Mouse (Mus musculus) erythroid progenitor cell, adult 5-6 weeks (primary cell): Measurements from ENCODE around the gene Cant1. TPM values are rescaled to one million over a fixed set of nuclear protein-coding genes. Genes with fewer than 3 reads are reported as not detected.

ENCODE experiments used
- total RNA-seq, 2 experiments: library from RNA; stranded (forward) in 1 of 2; stranded (reverse) in 1 of 2; fragments of 150-400 nt in 1 of 2; fragments of 186-747, 209-891 nt in 1 of 2; gene quantifications; 2 replicates each; pipeline versions ENCODE4 v1.2.3 to v1.2.4; 2015 to 2017; ENCODE audit warnings: low replicate concordance in 2 of 2

The Cant1 gene
- total RNA-seq, 2 experiments from 2014 or later: 8.0 to 11.3 TPM

Other genes with a start within 250 kb of the Cant1 start
- gene Cyth1, start 170.5 kb downstream of the Cant1 start, total RNA-seq (2015; ENCODE audit: low replicate concordance): 10.5 TPM in 2 replicates
- gene Cyth1, start 170.5 kb downstream of the Cant1 start, total RNA-seq (2017; ENCODE audit: low replicate concordance): 11.6 and 12.3 TPM in 2 replicates
- gene Usp36, start 128.8 kb downstream of the Cant1 start, total RNA-seq (2015; ENCODE audit: low replicate concordance): 1.4 and 2.9 TPM in 2 replicates
- gene Usp36, start 128.8 kb downstream of the Cant1 start, total RNA-seq (2017; ENCODE audit: low replicate concordance): 0.90 and 0.91 TPM in 2 replicates
- not detected in 2 replicates for gene Cep295nl, start 76.6 kb downstream of the Cant1 start, total RNA-seq (2015; ENCODE audit: low replicate concordance)
- not detected in 2 replicates for gene Cep295nl, start 76.6 kb downstream of the Cant1 start, total RNA-seq (2017; ENCODE audit: low replicate concordance)
- gene Timp2, start 63.3 kb downstream of the Cant1 start, total RNA-seq (2015; ENCODE audit: low replicate concordance): 11.3 and 14.1 TPM in 2 replicates
- gene Timp2, start 63.3 kb downstream of the Cant1 start, total RNA-seq (2017; ENCODE audit: low replicate concordance): 9.0 and 16.9 TPM in 2 replicates
- gene Lgals3bp, start 17.0 kb downstream of the Cant1 start, total RNA-seq (2015; ENCODE audit: low replicate concordance): 31.9 and 57.7 TPM in 2 replicates
- 21.6 and 56.7 TPM in 2 replicates for gene Lgals3bp, start 17.0 kb downstream of the Cant1 start, total RNA-seq (2017; ENCODE audit: low replicate concordance)
- gene C1qtnf1, start 9.1 kb upstream of the Cant1 start, total RNA-seq (2015; ENCODE audit: low replicate concordance): not detected in 2 replicates
- gene C1qtnf1, start 9.1 kb upstream of the Cant1 start, total RNA-seq (2017; ENCODE audit: low replicate concordance): not detected in 2 replicates
- gene Engase, start 57.7 kb upstream of the Cant1 start, total RNA-seq (2015; ENCODE audit: low replicate concordance): not detected in 2 replicates
- gene Engase, start 57.7 kb upstream of the Cant1 start, total RNA-seq (2017; ENCODE audit: low replicate concordance): 9.4 TPM in 1 of 2 replicates, not detected in the other